8 mouse cellular contexts compared by ENCODE assay signal in genomic region chr9:44147290-44147689, GRCm38 (mm10). TPM values are rescaled to one million over a fixed set of nuclear protein-coding genes. Genes with fewer than 3 reads are reported as not detected.
A peak's percentile ranks its signal among the peaks of the same experiment; 100 is the strongest.
DNase-seq lines count a peak whose midpoint lies in the region; ATAC-seq and TF ChIP-seq lines count a peak whose summit lies in the region.
"Had no signal": no experiment of that assay in that cellular context is flagged by ENCODE, and none has a peak within 500 bp of the region (broad histone marks: within the 10 kb centered on the region; RNA-seq: fewer than 3 reads in every experiment).

No protein-coding gene starts in this region.

- DNase-seq in kidney, adult 2 months: peak; percentile 46
- DNase-seq in A20 (ENCODE audit: low read depth, low spot score): peak; percentile 28
- DNase-seq in CD4-positive helper T cell, adult 2 months (ENCODE audit: low read depth, low spot score): peak; percentile 39
- DNase-seq in ovary, postnatal 10 days (ENCODE audit: low spot score): no peak
- DNase-seq in cerebellum, postnatal 36 days: no peak

- H3K27ac ChIP-seq in kidney, adult 2 months (ENCODE audit: insufficient read depth, low read depth, low read length): no peak overlapping the region
- no peak overlapping the region for H3K27ac ChIP-seq in kidney, embryonic 15.5 days
- H3K27ac ChIP-seq: limb, embryonic 12.5 days had no signal

- WGBS in kidney, adult 2 months: 31% methylated on average over 3 of the region's 3 CpGs
- 66% methylated on average over 3 of the region's 3 CpGs for WGBS in kidney, embryonic 15.5 days

- H3K36me3 ChIP-seq in kidney, adult 2 months (ENCODE audit: control insufficient read depth, insufficient read depth, low read length): peaks cover 2% of the 10 kb centered on the region
- H3K36me3 ChIP-seq in kidney, embryonic 15.5 days: peaks cover 84% of the 10 kb centered on the region

- no peak for TF ChIP-seq POLR2A in kidney, adult 2 months (IDR thresholded peaks at IDR 0.05; ENCODE audit: low read depth, low read length)

- no peaks in the 10 kb centered on the region for H3K27me3 ChIP-seq in kidney, adult 2 months (replicated peaks; ENCODE audit: control insufficient read depth, insufficient read depth, low read length)
- H3K27me3 ChIP-seq in kidney, embryonic 15.5 days: no peaks in the 10 kb centered on the region
- H3K27me3 ChIP-seq: limb, embryonic 12.5 days had no signal

- H3K4me3 ChIP-seq in kidney, adult 2 months (ENCODE audit: insufficient read depth, low read depth, low read length): no peak overlapping the region
- no peak overlapping the region for H3K4me3 ChIP-seq in kidney, embryonic 15.5 days (replicated peaks)
- H3K4me3 ChIP-seq: limb, embryonic 12.5 days had no signal

- no peaks in the 10 kb centered on the region for H3K9me3 ChIP-seq in kidney, embryonic 15.5 days (replicated peaks)
- H3K9me3 ChIP-seq: limb, embryonic 12.5 days had no signal

- ATAC-seq in kidney, embryonic 15.5 days (replicated peaks; ENCODE audit: low FRiP score): no peak
- ATAC-seq in granulocyte monocyte progenitor cell, adult 5-6 weeks (replicated peaks; ENCODE audit: poor library complexity, severe bottlenecking): peak; percentile 46; the same call in 1 of the 2 replicates

- no peak overlapping the region for H3K4me2 ChIP-seq in kidney, embryonic 15.5 days
- H3K4me2 ChIP-seq: limb, embryonic 12.5 days had no signal

- TF ChIP-seq CTCF in kidney, adult 2 months (conservative IDR thresholded peaks at IDR 0.05; ENCODE audit: insufficient read depth, insufficient read length, low read depth, low read length): peak; percentile 35; the same call in 1 of the 2 replicates

- no peak overlapping the region for H3K9ac ChIP-seq in kidney, embryonic 15.5 days
- H3K9ac ChIP-seq: limb, embryonic 12.5 days had no signal

- no peaks in the 10 kb centered on the region for H3K4me1 ChIP-seq in kidney, adult 2 months (ENCODE audit: control insufficient read depth, insufficient read depth, low read length)
- peaks cover 13% of the 10 kb centered on the region for H3K4me1 ChIP-seq in kidney, embryonic 15.5 days
- H3K4me1 ChIP-seq: limb, embryonic 12.5 days had no signal

RNA-seq across cellular contexts. Expression of gene Mcam, which starts 13.0 kb away (rescaled TPM):
- 27.9 and 32.8 TPM in 2 replicates for polyA plus RNA-seq in kidney, adult 2 months (2012; rRNA removed)
- 44.2 and 47.0 TPM in 2 replicates for polyA plus RNA-seq in kidney, embryonic 15.5 days (2015; fragmentation: Nextera tagmentation; extraction: Ambion mirVana)
- total RNA-seq in granulocyte monocyte progenitor cell, adult 5-6 weeks (2014; fragmentation: Nextera tagmentation): not detected in 2 replicates
- 0.47 and 1.7 TPM in 2 replicates for total RNA-seq in granulocyte monocyte progenitor cell, adult 5-6 weeks (2017)

RNA-seq across cellular contexts. Expression of gene Rnf26, which starts 34.0 kb away (rescaled TPM):
- 28.8 and 30.9 TPM in 2 replicates for polyA plus RNA-seq in kidney, adult 2 months (2012; rRNA removed)
- polyA plus RNA-seq in kidney, embryonic 15.5 days (2015; fragmentation: Nextera tagmentation; extraction: Ambion mirVana): 70.9 and 78.3 TPM in 2 replicates
- total RNA-seq in granulocyte monocyte progenitor cell, adult 5-6 weeks (2014; fragmentation: Nextera tagmentation): 44.9 and 55.6 TPM in 2 replicates
- total RNA-seq in granulocyte monocyte progenitor cell, adult 5-6 weeks (2017): 17.8 and 19.3 TPM in 2 replicates

RNA-seq across cellular contexts. Expression of gene Gm49380, which starts 34.0 kb away (rescaled TPM):
- polyA plus RNA-seq in kidney, adult 2 months (2012; rRNA removed): not detected in 2 replicates
- polyA plus RNA-seq in kidney, embryonic 15.5 days (2015; fragmentation: Nextera tagmentation; extraction: Ambion mirVana): 0.17 and 0.21 TPM in 2 replicates
- not detected in 2 replicates for total RNA-seq in granulocyte monocyte progenitor cell, adult 5-6 weeks (2014; fragmentation: Nextera tagmentation)
- not detected in 2 replicates for total RNA-seq in granulocyte monocyte progenitor cell, adult 5-6 weeks (2017)

RNA-seq across cellular contexts. Expression of gene C1qtnf5, which starts 40.2 kb away (rescaled TPM):
- 16.8 and 19.6 TPM in 2 replicates for polyA plus RNA-seq in kidney, adult 2 months (2012; rRNA removed)
- polyA plus RNA-seq in kidney, embryonic 15.5 days (2015; fragmentation: Nextera tagmentation; extraction: Ambion mirVana): 4.5 and 5.2 TPM in 2 replicates
- total RNA-seq in granulocyte monocyte progenitor cell, adult 5-6 weeks (2014; fragmentation: Nextera tagmentation): not detected in 2 replicates
- total RNA-seq in granulocyte monocyte progenitor cell, adult 5-6 weeks (2017): not detected in 2 replicates

RNA-seq across cellular contexts. Expression of gene Mfrp, which starts 45.8 kb away (rescaled TPM):
- polyA plus RNA-seq in kidney, adult 2 months (2012; rRNA removed): 4.4 and 5.4 TPM in 2 replicates
- polyA plus RNA-seq in kidney, embryonic 15.5 days (2015; fragmentation: Nextera tagmentation; extraction: Ambion mirVana): 0.13 TPM in 1 of 2 replicates, not detected in the other
- not detected in 2 replicates for total RNA-seq in granulocyte monocyte progenitor cell, adult 5-6 weeks (2014; fragmentation: Nextera tagmentation)
- 0.15 TPM in 1 of 2 replicates, not detected in the other for total RNA-seq in granulocyte monocyte progenitor cell, adult 5-6 weeks (2017)

Comparison
In these comparisons a context has a peak if more than half of its experiments do, and no peak if none do; other contexts are left out.
1. DNase-seq: peak in kidney, adult 2 months (single experiment), A20 (single experiment) and CD4-positive helper T cell, adult 2 months (single experiment); none in ovary, postnatal 10 days (single experiment) and cerebellum, postnatal 36 days (0 of 2).